Mouse (Mus musculus) cerebellum, adult 2 months (tissue): ENCODE results near the gene Crp. TPM values are rescaled to one million over a fixed set of nuclear protein-coding genes. Genes with fewer than 3 reads are reported as not detected.

Experiments used
- DNase-seq, 2 experiments: peaks; one replicate each; pipeline ENCODE4 v3.0.0; 2021
- H3K27ac ChIP-seq: fragments of 200-500 bp; 2 replicates; pipeline ENCODE4 v1.5.1; 2012; ENCODE audit warnings: low read length, control low read depth, inconsistent platforms; ENCODE audit not compliant: insufficient read depth
- H3K27me3 ChIP-seq: fragments of 200-500 bp; 2 replicates; pipeline ENCODE4 v1.6.1; 2012; ENCODE audit warnings: inconsistent platforms, mild to moderate bottlenecking, low read length, moderate library complexity; ENCODE audit not compliant: control insufficient read depth, insufficient read depth
- H3K4me1 ChIP-seq: fragments of 200-500 bp; 2 replicates; pipeline ENCODE4 v1.6.1; 2011; ENCODE audit warnings: low read length; ENCODE audit not compliant: control insufficient read depth, insufficient read depth
- H3K4me3 ChIP-seq: fragments of 200-500 bp; replicated peaks from 2 replicates; pipeline ENCODE3; 2011; ENCODE audit warnings: mild to moderate bottlenecking, low read depth, low read length, control low read depth; ENCODE audit not compliant: insufficient read depth
- CTCF ChIP-seq: fragments of 200-500 bp; IDR thresholded peaks from 2 replicates; pipeline ENCODE4 v1.5.1; 2011; ENCODE audit warnings: low read depth, mild to moderate bottlenecking, control low read depth, low read length, moderate library complexity, borderline replicate concordance; ENCODE audit not compliant: insufficient read depth
- POLR2A ChIP-seq: fragments of 200-500 bp; IDR thresholded peaks from 2 replicates; pipeline ENCODE4 v1.6.1; 2011; ENCODE audit warnings: low read length, control low read depth, borderline replicate concordance; ENCODE audit not compliant: insufficient read depth
- WGBS: fragments of 180-500 bp; shearing (Covaris S2); methylation state at CpG from one replicate; pipeline ENCODE4 v1.1.7; 2018; 5-methylcytosine and 5-hydroxymethylcytosine counted together
- polyA plus RNA-seq: library from polyadenylated mRNA; depleted of rRNA; stranded (reverse); fragments of >200 nt; gene quantifications from 2 replicates; pipeline ENCODE4 v1.2.3, GENCODE M21; 2012

Gene Crp
- polyA plus RNA-seq, 1 experiment: not detected

DNA sequence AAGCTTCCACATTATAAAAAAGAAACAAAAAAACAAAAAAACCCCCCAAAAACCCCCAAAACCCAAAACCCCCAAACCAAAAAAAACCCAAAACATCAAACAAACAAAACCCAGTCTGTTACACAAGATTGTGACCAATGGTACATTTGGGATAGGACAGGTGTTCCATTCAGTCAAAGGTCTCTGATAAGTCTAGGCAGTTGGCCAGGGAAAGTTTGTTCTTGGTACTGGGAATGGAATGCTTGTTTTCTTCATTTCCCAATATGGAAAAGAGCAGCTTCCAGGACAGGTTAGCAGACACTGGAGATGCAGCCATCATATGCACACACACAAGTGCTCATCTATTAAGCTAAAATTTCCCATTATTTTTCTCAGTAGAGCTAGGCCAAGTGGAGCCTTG is 433 bp upstream of the Crp start:
- Histone ChIP-seq H3K4me1 (no peaks in the 10 kb centered on the region), H3K4me3 (no peak overlapping the region), H3K27ac (no peak overlapping the region), H3K27me3 (no peaks in the 10 kb centered on the region)
- TF ChIP-seq POLR2A (no peak), CTCF (no peak)
- no peak for DNase-seq

DNA sequence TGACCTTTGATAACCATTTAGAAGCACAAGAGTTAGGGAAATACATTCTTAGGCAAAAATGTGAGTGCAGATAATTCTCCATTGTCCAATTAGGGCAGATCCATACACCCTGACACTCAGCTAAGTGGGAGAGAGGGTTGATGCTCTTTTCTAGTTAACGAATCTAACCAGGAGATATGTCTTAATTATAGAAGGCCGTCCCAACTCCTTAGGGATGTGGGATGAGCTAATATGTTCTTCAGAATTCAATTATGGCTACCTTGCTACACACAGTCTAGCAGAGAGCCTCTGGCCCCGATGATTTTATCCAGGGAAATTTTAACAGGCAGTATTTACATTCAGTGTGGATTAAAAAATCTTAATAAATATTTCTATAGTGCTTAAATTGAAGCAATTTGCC is 3.0 kb downstream of the Crp start:
- no peak overlapping the region for H3K4me3 ChIP-seq
- no peaks in the 10 kb centered on the region for H3K4me1 ChIP-seq
- no peak for DNase-seq
- H3K27ac ChIP-seq: no peak overlapping the region
- 77% methylated on average over 3 of the region's 3 CpGs for WGBS
- TF ChIP-seq CTCF: no peak
- no peak for TF ChIP-seq POLR2A
- no peaks in the 10 kb centered on the region for H3K27me3 ChIP-seq

DNA sequence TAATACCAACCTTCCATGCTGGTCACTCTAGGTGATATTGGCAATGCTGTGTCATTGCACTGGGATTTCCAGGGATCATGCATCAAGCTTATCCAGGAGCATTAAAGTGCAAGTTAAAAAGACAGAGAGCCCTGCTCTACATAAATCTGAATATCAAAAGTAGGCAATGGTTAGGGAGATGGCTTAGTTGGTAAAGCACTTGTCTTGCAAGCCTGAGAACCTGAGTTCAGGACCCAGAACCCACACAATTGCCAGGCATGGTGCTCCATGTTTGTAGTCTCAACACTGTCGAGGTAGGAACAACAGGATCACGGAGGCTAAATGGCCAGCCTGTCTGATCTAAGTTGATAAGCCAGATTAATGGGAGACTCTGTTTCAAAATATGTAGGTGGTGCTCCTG is 3.5 kb downstream of the Crp start:
- WGBS: 98% methylated on average over 2 of the region's 2 CpGs
- H3K4me1 ChIP-seq: no peaks in the 10 kb centered on the region
- no peak overlapping the region for H3K4me3 ChIP-seq
- no peak for DNase-seq
- TF ChIP-seq CTCF: no peak
- TF ChIP-seq POLR2A: no peak
- no peak overlapping the region for H3K27ac ChIP-seq
- H3K27me3 ChIP-seq: no peaks in the 10 kb centered on the region

DNA sequence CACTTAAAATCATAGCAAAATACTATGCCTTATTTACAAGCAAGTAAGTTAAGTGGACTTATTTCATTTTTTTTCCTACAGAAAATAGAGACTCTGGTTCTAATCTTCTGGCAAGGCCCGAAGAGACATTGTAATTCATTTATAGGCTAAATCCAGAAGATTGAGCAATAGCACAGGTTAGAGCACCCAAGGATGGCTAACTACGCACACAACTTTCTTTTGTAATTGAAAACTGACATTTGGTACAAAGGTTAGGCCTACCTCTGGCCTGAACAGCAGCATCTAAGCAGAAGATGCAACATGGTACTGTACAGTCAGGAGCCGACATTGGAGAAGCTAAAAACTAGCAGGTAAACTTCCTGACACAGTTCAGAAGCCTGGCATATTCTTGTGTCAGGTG is 4.0 kb downstream of the Crp start:
- TF ChIP-seq POLR2A (no peak), CTCF (no peak)

DNA sequence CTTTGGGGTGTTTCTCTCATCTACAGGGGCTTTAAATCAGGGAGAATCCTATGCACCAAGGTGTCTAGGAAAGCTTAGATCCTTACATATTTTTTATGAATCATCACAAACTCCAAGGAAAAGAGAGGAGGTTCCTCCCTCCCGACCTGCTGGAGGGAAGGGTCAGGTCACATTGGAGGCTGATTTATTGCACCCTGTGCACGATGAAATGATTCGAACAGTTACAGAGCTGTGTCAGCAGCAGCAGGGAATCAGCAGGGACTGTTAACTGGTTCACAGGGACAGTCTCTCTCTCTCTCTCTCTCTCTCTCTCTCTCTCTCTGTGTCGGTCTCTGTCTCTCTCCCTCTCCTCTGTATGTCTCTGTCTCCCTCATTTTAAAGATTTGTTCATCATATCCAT is 6.9 kb downstream of the Crp start:
- WGBS: 70% methylated on average over 4 of the region's 4 CpGs
- Histone ChIP-seq H3K27me3 (no peaks in the 10 kb centered on the region), H3K4me1 (no peaks in the 10 kb centered on the region), H3K4me3 (no peak overlapping the region), H3K27ac (no peak overlapping the region)
- TF ChIP-seq POLR2A: no peak
- no peak for TF ChIP-seq CTCF
- no peak for DNase-seq

More for the DNA sequence above, 4.0 kb downstream of the Crp start:
- DNase-seq: no peak
- 97% methylated on average over 3 of the region's 3 CpGs for WGBS
- Histone ChIP-seq H3K27ac (no peak overlapping the region), H3K27me3 (no peaks in the 10 kb centered on the region), H3K4me3 (no peak overlapping the region), H3K4me1 (no peaks in the 10 kb centered on the region)

DNA sequence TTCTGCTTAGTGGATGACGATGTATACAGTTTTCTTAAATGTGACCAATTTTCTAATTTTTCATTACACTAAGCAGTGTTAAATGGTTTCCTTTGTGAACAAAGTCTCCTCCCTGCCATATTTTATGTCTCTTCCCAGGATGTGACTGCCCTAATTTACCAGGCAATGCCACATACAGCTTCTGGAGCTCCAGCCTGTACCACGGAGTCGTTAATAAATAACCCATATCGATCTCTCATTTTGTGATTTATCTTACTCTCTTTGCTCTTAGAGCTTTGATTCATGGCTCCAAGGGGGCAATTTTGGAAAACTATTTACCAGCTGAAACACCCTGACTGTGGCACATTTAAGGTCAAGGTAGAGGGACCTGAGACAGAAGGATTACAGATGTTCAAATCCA is 8.4 kb downstream of the Crp start:
- no peak overlapping the region for H3K27ac ChIP-seq
- no peaks in the 10 kb centered on the region for H3K27me3 ChIP-seq
- no peaks in the 10 kb centered on the region for H3K4me1 ChIP-seq
- DNase-seq: no peak
- TF ChIP-seq CTCF (no peak), POLR2A (no peak)
- no peak overlapping the region for H3K4me3 ChIP-seq
- 96% methylated on average over 4 of the region's 4 CpGs for WGBS

- Histone ChIP-seq H3K4me1 (no peaks in the 10 kb centered on the region), H3K4me3 (no peak overlapping the region), H3K27ac (no peak overlapping the region), H3K27me3 (no peaks in the 10 kb centered on the region)
- DNase-seq: no peak
- TF ChIP-seq POLR2A (no peak), CTCF (no peak)
- 89% methylated on average over 3 of the region's 3 CpGs for WGBS
Observed at GRCm38 (mm10) chr1:172709788-172710350, 12.0 kb downstream of the Crp start.

- DNase-seq: no peak
- no peaks in the 10 kb centered on the region for H3K4me1 ChIP-seq
Observed at GRCm38 (mm10) chr1:172711396-172711795, 13.5 kb downstream of the Crp start.

More at GRCm38 (mm10) chr1:172711396-172711795, 13.5 kb downstream of the Crp start:
- WGBS: 65% methylated on average over 2 of the region's 2 CpGs
- Histone ChIP-seq H3K27ac (no peak overlapping the region), H3K4me3 (no peak overlapping the region), H3K27me3 (no peaks in the 10 kb centered on the region)
- TF ChIP-seq POLR2A (no peak), CTCF (no peak)
